Mouse (Mus musculus) MEL (cell line): ENCODE measurements around the gene Large2. TPM values are rescaled to one million over a fixed set of nuclear protein-coding genes. Genes with fewer than 3 reads are reported as not detected.

Source experiments
- DNase-seq: peaks from one replicate; pipeline ENCODE4 v3.0.0; 2011; ENCODE audit warnings: low read depth, low spot score
- H3K27ac ChIP-seq: 2 replicates; pipeline ENCODE4 v1.5.1; 2012; ENCODE audit warnings: low read depth, mild to moderate bottlenecking, control low read depth, low read length, moderate library complexity; ENCODE audit not compliant: control insufficient read depth
- H3K27me3 ChIP-seq, 2 experiments: fragments of 150-350 bp in 1 of 2; sonication (generic) in 1 of 2; 2 replicates each; pipeline ENCODE4 v1.6.1; 2012; ENCODE audit warnings: low read length in 2 of 2, mild to moderate bottlenecking in 2 of 2, improper control_type of control experiment in 1 of 2, moderate library complexity in 1 of 2; ENCODE audit not compliant: insufficient read depth in 2 of 2, control insufficient read depth in 1 of 2
- H3K36me3 ChIP-seq, 2 experiments: 2 replicates each; pipeline ENCODE4 v1.6.1; 2012 to 2014; ENCODE audit warnings: low read length in 2 of 2, improper control_type of control experiment in 1 of 2, inconsistent platforms in 1 of 2, mild to moderate bottlenecking in 1 of 2; ENCODE audit not compliant: insufficient read depth in 2 of 2, control insufficient read depth in 1 of 2
- H3K4me1 ChIP-seq, 2 experiments: fragments of 150-350 bp in 1 of 2; sonication (generic) in 1 of 2; 2 replicates each; pipeline ENCODE4 v1.6.1; 2012; ENCODE audit warnings: low read length in 2 of 2, improper control_type of control experiment in 1 of 2, mild to moderate bottlenecking in 1 of 2; ENCODE audit not compliant: insufficient read depth in 2 of 2, control insufficient read depth in 1 of 2
- H3K4me3 ChIP-seq, 2 experiments: fragments of 150-350 bp in 1 of 2; sonication (generic) in 1 of 2; 2 replicates each; pipeline ENCODE4 v1.5.1; 2012; ENCODE audit warnings: low read depth in 2 of 2, low read length in 2 of 2, mild to moderate bottlenecking in 2 of 2, moderate library complexity in 2 of 2, control low read depth in 1 of 2, improper control_type of control experiment in 1 of 2; ENCODE audit not compliant: control insufficient read depth in 1 of 2, insufficient read depth in 1 of 2
- H3K79me2 ChIP-seq: 2 replicates; pipeline ENCODE4 v1.6.1; 2012; ENCODE audit warnings: mild to moderate bottlenecking, low read length, moderate library complexity; ENCODE audit not compliant: control insufficient read depth, poor library complexity, insufficient read depth
- H3K9ac ChIP-seq: 2 replicates; pipeline ENCODE4 v1.6.1; 2012; ENCODE audit warnings: low read depth, mild to moderate bottlenecking, control low read depth, low read length, moderate library complexity; ENCODE audit not compliant: control insufficient read depth, poor library complexity, severe bottlenecking
- H3K9me3 ChIP-seq: fragments of 150-350 bp; sonication (generic); replicated peaks from 2 replicates; pipeline ENCODE4 v1.6.1; 2012; ENCODE audit warnings: mild to moderate bottlenecking, low read length, improper control_type of control experiment, moderate library complexity; ENCODE audit not compliant: insufficient read depth
- EP300 ChIP-seq, 2 experiments: IDR thresholded peaks; 2 replicates each; pipeline ENCODE4 v1.6.1; 2011; ENCODE audit warnings: improper control_type of control experiment in 2 of 2, low read length in 2 of 2, low read depth in 1 of 2, mild to moderate bottlenecking in 1 of 2
- ETS1 ChIP-seq: IDR thresholded peaks from 2 replicates; pipeline ENCODE4 v1.6.1; 2012; ENCODE audit warnings: low read depth, mild to moderate bottlenecking, inconsistent platforms, low read length, improper control_type of control experiment, moderate library complexity
- GABPA ChIP-seq: IDR thresholded peaks from 2 replicates; pipeline ENCODE4 v1.6.1; 2012; ENCODE audit warnings: low read depth, mild to moderate bottlenecking, inconsistent platforms, low read length, improper control_type of control experiment, moderate library complexity
- JUND ChIP-seq: IDR thresholded peaks from 2 replicates; pipeline ENCODE4 v1.6.1; 2011; ENCODE audit warnings: low read depth, mild to moderate bottlenecking, improper control_type of control experiment, low read length
- KAT2A ChIP-seq: conservative IDR thresholded peaks from 2 replicates; pipeline ENCODE4 v1.6.1; 2012; ENCODE audit warnings: low read depth, low read length, improper control_type of control experiment, inconsistent platforms
- MAFK ChIP-seq: IDR thresholded peaks from 2 replicates; pipeline ENCODE4 v1.6.1; 2011; ENCODE audit warnings: low read depth, mild to moderate bottlenecking, low read length, improper control_type of control experiment, borderline replicate concordance
- MAZ ChIP-seq: IDR thresholded peaks from 2 replicates; pipeline ENCODE4 v1.6.1; 2012; ENCODE audit warnings: low read depth, mild to moderate bottlenecking, inconsistent platforms, low read length, improper control_type of control experiment
- MEF2A ChIP-seq: IDR thresholded peaks from 2 replicates; pipeline ENCODE4 v1.6.1; 2014; ENCODE audit warnings: low read depth, mild to moderate bottlenecking, inconsistent platforms, low read length, improper control_type of control experiment; ENCODE audit not compliant: poor library complexity, insufficient replicate concordance, severe bottlenecking; ENCODE audit errors: extremely low read depth
- MYB ChIP-seq: IDR thresholded peaks from 2 replicates; pipeline ENCODE4 v1.6.1; 2011; ENCODE audit warnings: mild to moderate bottlenecking, low read depth, low read length, improper control_type of control experiment
- NELFE ChIP-seq: IDR thresholded peaks from 2 replicates; pipeline ENCODE4 v1.6.1; 2011; ENCODE audit warnings: low read depth, low read length, improper control_type of control experiment
- RAD21 ChIP-seq: IDR thresholded peaks from 2 replicates; pipeline ENCODE4 v1.6.1; 2011; ENCODE audit warnings: mild to moderate bottlenecking, low read depth, low read length, improper control_type of control experiment
- SMC3 ChIP-seq: IDR thresholded peaks from 2 replicates; pipeline ENCODE4 v1.6.1; 2011; ENCODE audit warnings: low read depth, low read length, improper control_type of control experiment
- ZC3H11A ChIP-seq: IDR thresholded peaks from 2 replicates; pipeline ENCODE4 v1.6.1; 2012; ENCODE audit warnings: low read depth, mild to moderate bottlenecking, inconsistent platforms, low read length, improper control_type of control experiment
- ZKSCAN1 ChIP-seq: IDR thresholded peaks from 2 replicates; pipeline ENCODE4 v1.6.1; 2012; ENCODE audit warnings: low read depth, mild to moderate bottlenecking, inconsistent platforms, low read length, improper control_type of control experiment, moderate library complexity
- ZNF384 ChIP-seq: IDR thresholded peaks from 2 replicates; pipeline ENCODE4 v1.6.1; 2012; ENCODE audit warnings: low read depth, mild to moderate bottlenecking, inconsistent platforms, low read length, improper control_type of control experiment
- polyA plus RNA-seq, 2 experiments: library from polyadenylated mRNA; stranded (reverse) in 1 of 2; unstranded in 1 of 2; fragments of >175 nt in 1 of 2; fragments of >200 nt in 1 of 2; gene quantifications; 2 replicates each; pipeline versions ENCODE4 v1.2.1 to v1.2.4; 2012; ENCODE audit warnings: low replicate concordance in 2 of 2, low read depth in 1 of 2; ENCODE audit not compliant: insufficient read length in 2 of 2, insufficient read depth in 1 of 2, missing spikeins in 1 of 2
- total RNA-seq: library from RNA; depleted of rRNA; stranded (reverse); fragments of 300-350 nt; gene quantifications from 2 replicates; pipeline ENCODE4 v1.2.3, GENCODE M21; 2012

Large2 gene
- total and polyA plus RNA-seq, 3 experiments, result 0.03 TPM; not detected in 2

GRCm38 (mm10) chr2:92364086-92364485 is 10.6 kb downstream of the Large2 start:
- no peaks in the 10 kb centered on the region for H3K79me2 ChIP-seq
- TF ChIP-seq JUND (no peak), MAZ (no peak), NELFE (no peak), MAFK (no peak), ZKSCAN1 (no peak), ZC3H11A (no peak), ETS1 (no peak), RAD21 (no peak), SMC3 (no peak)
- H3K36me3 ChIP-seq, result no peaks in the 10 kb centered on the region

GRCm38 (mm10) chr2:92362571-92363228 is 12.0 kb downstream of the Large2 start:
- H3K9me3 ChIP-seq, result no peaks in the 10 kb centered on the region
- no peak overlapping the region for H3K4me3 ChIP-seq
- no peak overlapping the region for H3K27ac ChIP-seq
- H3K79me2 ChIP-seq, result no peaks in the 10 kb centered on the region
- H3K9ac ChIP-seq, result no peak overlapping the region
- H3K36me3 ChIP-seq, result no peaks in the 10 kb centered on the region
- no peaks in the 10 kb centered on the region for H3K4me1 ChIP-seq
- no peaks in the 10 kb centered on the region for H3K27me3 ChIP-seq
- DNase-seq, result no peak
- no peak for TF ChIP-seq ZNF384
- TF ChIP-seq KAT2A, result no peak
- TF ChIP-seq GABPA, result no peak

More at GRCm38 (mm10) chr2:92364086-92364485, 10.6 kb downstream of the Large2 start:
- Histone ChIP-seq H3K4me3 (no peak overlapping the region), H3K9me3 (no peaks in the 10 kb centered on the region), H3K9ac (no peak overlapping the region), H3K27ac (no peak overlapping the region), H3K4me1 (no peaks in the 10 kb centered on the region), H3K27me3 (no peaks in the 10 kb centered on the region)
- DNase-seq, result no peak

DNA sequence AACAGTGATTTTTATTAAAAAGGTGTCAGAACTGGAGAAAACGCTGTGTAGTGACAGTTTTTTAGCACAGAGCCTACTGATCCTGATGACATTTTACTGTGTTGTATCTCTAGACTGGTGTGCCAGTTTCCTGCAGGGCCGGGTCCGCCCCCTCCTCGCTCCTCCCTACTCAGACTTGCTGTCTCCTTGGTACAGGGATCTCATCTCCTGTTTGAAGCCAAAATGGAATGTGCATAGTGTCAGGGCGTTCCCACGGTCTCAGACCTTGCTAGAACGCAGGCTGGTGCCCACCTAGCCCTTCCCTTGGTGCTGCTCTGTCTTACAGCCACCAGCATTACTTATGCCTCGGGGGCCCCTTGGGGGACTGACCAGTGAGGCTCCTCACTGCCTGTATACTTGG is 12.9 kb downstream of the Large2 start:
- no peak for DNase-seq
- TF ChIP-seq EP300 (IDR thresholded peaks at IDR 0.05; ENCODE audit: low read depth in 1 of 2, low read length in 2 of 2), result no peak
- TF ChIP-seq ETS1, result no peak
- no peak for TF ChIP-seq MEF2A
- no peak for TF ChIP-seq ZC3H11A
- no peak for TF ChIP-seq GABPA
- TF ChIP-seq MYB, result no peak
- Histone ChIP-seq H3K9me3 (no peaks in the 10 kb centered on the region), H3K4me3 (no peak overlapping the region), H3K27ac (no peak overlapping the region), H3K4me1 (no peaks in the 10 kb centered on the region), H3K27me3 (no peaks in the 10 kb centered on the region), H3K9ac (no peak overlapping the region), H3K36me3 (no peaks in the 10 kb centered on the region), H3K79me2 (no peaks in the 10 kb centered on the region)
